Mouse (Mus musculus) gastrocnemius, postnatal 36 days (tissue): ENCODE measurements at regions not wholly inside any gene's neighbourhood (a gene's known extent, or its start where the extent isn't known, plus 50 kb on each side); places are given as distances from the start of the nearest gene placed in this dataset.

Experiments used
- DNase-seq, 2 experiments: peaks; one replicate each; pipeline ENCODE4 v3.0.0; 2022
- intact Hi-C: fragments of 180-260 bp; cut with DNase I; formaldehyde crosslinking; loops from one replicate; pipeline ENCODE4 v1.15.1; 2025

GRCm38 (mm10) chr15:67904646-67905045, 1403.9 kb upstream of the Lrrc6 start:
- intact Hi-C loops: no loop called here
- no peak for DNase-seq

GRCm38 (mm10) chr15:67902982-67903381, 1402.3 kb upstream of the Lrrc6 start:
- intact Hi-C loops: no loop called here
- DNase-seq: no peak

DNA sequence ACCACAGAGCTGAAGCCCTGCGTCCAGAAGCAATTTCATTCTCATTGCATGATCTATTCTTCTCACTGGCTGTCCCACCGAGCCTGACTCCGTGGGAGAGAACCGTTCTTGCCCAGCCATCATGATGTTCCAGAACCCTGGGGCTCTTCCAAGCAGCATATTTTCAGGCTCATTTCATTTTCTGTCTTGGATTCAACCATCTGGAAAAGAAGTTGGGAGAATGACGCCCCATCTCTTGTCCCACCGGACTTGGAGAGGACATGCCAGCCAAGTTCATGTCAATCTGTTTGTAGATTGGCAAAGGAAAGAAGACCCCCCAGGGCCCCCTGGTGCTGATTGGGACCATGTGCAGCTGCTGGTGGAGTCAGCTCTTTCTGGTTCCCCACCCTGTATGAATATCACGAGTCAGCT, 1400.5 kb upstream of the Lrrc6 start:
- intact Hi-C loops: no loop called here
- DNase-seq: peak; percentile 38 to 61

- DNase-seq: no peak
- intact Hi-C loops: no loop called here
Observed at GRCm38 (mm10) chr15:67899772-67900171, 1399.1 kb upstream of the Lrrc6 start.

GRCm38 (mm10) chr15:67898959-67899403, 1398.3 kb upstream of the Lrrc6 start:
- DNase-seq: peak; percentile 20 to 52

DNA sequence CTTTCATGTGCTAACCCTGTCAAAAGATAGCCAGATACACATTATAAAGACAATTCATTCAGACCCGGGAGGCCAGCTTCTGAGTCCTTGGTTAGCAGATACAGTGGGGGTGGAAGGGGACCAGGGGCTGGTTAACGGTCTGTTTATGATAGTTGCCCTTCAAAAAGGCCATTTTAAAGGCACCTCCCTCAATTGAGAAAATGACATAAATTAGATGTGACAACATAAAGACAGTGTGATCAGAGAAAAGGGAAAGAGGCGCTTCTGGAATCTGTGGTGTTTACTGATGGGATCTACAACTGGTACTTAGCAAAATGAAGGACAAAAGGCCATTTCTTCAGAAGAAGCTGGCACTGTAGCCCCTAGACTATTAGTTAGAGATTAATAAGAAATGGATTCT, 1391.4 kb upstream of the Lrrc6 start:
- DNase-seq: no peak
- intact Hi-C loops: no loop called here

More at GRCm38 (mm10) chr15:67898959-67899403, 1398.3 kb upstream of the Lrrc6 start:
- intact Hi-C loops: no loop called here

DNA sequence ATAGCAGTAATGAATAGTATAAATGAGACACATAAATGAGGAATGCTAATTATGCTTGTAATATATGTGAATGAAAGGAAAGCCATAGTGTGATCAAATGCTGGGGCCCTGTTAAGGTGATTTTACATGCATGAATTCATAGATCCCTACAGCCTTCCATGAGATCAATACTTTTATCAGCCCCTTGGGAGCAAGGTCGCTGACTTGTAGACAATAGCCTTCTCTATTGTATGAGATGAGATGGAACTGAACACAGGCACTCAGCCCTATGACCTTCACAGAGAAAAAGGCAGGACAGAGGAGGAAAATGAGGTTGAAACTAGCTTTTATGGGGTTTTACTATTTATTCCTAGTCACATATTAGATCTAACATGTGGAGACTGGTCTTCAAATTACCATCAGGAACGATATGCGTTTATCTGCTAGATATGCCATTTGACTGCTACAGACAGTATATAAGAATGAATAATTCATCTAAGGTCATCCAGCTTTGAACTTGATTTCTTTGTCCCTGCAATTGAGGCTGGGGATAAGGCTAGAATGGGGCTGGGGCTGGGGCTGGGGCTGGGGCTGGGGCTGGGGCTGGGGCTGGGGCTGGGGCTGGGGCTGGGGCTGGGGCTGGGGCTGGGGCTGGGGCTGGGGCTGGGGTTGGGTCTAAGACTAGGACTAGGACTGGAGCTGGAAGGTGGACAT, 1390.0 kb upstream of the Lrrc6 start:
- intact Hi-C loops: no loop called here
- DNase-seq: no peak

GRCm38 (mm10) chr15:67888548-67888947, 1387.8 kb upstream of the Lrrc6 start:
- intact Hi-C loops: loop anchor here (10.0 kb wide), 1 partner anchor 166 kb away; no protein-coding TSS in a partner anchor
- DNase-seq: no peak

GRCm38 (mm10) chr15:67855291-67855690, 1354.6 kb upstream of the Lrrc6 start:
- intact Hi-C loops: no loop called here
- DNase-seq: no peak

DNA sequence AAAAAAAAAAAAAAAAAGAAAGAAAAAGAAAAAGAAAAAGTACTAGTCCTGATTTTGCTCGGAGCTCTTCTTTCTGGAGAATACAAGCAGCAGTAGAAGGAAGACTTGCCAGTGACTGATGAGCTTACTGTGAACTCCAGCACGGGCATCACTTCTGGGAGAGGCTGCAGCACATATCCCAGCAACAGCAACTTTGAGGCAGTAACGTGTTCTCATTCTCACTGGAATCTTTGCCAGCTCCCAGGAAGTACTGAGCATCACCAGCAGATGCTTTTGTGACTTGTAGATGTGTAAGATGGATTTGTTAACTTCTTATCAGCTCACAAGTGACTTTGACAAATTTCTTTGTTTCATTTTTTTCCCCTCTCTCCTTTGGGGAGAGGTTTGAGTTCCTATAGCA, 1349.4 kb upstream of the Lrrc6 start:
- DNase-seq: no peak
- intact Hi-C loops: no loop called here

DNA sequence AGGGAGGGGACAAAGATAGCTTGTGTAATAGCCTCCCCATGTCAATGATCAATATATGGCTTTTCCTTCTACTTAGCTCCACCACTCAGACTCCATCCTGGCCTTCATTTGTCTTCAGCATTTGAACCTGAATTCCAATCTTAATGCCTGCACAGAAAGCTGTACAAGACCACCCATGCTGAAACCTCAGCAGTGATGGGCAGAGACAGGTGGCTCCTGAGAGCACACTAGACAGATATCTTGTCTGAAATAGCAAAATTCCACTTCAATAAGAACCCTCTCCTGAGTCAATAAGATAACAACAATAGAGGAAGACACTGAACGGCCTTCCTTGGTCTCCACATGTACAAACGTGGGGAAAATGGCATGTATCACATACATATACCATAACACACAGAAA, 1345.0 kb upstream of the Lrrc6 start:
- no peak for DNase-seq
- intact Hi-C loops: no loop called here

- no peak for DNase-seq
- intact Hi-C loops: no loop called here
Observed at GRCm38 (mm10) chr15:67840671-67841070, 1340.0 kb upstream of the Lrrc6 start.

DNA sequence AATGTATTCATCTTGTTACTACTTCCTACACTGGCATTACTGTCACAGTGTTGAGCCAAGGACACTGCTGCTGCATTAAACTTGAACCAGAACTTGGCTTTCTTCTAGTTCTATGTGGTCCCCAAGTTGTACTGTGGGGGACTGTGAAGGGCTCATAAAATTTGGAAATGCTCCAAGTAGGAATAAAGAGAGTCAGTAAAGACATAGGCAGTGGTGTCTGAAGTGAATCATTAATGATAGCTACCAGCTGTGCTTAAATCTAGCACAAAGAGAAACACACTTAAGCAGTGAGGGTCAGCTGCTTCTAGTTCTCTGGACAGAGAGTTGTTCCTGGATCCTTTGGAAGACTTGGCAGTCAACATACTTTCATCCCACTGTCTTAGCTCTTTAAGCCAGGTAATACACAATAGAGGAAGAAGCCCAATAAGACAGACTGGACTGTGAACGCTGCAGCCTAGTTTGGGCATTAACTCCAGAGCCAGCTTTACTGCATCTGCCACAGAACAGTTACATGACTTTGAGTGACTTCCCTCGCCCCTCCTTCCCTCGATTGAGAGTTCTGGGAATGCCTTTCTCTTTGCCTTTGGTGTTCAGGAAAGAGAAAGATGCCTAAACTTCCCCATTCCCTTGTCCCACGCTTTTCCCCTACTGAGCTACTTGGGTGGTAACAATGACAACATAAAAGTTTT, 1325.2 kb upstream of the Lrrc6 start:
- intact Hi-C loops: no loop called here
- no peak for DNase-seq

GRCm38 (mm10) chr15:67823226-67823625, 1322.5 kb upstream of the Lrrc6 start:
- DNase-seq: no peak
- intact Hi-C loops: no loop called here

- no peak for DNase-seq
- intact Hi-C loops: no loop called here
Observed at GRCm38 (mm10) chr15:67799871-67800270, 1299.2 kb upstream of the Lrrc6 start.

- intact Hi-C loops: no loop called here
- no peak for DNase-seq
Observed at GRCm38 (mm10) chr15:67795578-67795977, 1294.9 kb upstream of the Lrrc6 start.

- intact Hi-C loops: no loop called here
- DNase-seq: no peak
Observed at GRCm38 (mm10) chr15:67792822-67793221, 1292.1 kb upstream of the Lrrc6 start.

DNA sequence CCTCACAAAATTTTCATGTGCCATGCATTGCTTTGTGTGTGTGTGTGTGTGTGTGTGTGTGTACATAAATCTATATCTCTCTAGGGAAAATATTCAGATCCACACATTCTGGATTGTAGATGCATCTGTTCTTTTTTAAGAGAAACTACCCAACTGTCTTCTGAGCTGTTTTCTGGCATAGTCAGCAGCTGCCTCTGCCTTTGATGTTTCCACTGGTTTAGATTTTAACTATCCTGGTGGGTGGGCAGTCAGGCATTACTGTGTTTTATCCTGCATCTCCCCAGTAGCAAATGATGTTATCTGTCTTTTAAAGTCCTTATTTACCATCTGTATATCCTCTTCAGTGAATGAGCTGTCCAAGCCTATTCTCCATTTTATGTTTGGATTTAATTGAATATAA, 1287.9 kb upstream of the Lrrc6 start:
- no peak for DNase-seq

DNA sequence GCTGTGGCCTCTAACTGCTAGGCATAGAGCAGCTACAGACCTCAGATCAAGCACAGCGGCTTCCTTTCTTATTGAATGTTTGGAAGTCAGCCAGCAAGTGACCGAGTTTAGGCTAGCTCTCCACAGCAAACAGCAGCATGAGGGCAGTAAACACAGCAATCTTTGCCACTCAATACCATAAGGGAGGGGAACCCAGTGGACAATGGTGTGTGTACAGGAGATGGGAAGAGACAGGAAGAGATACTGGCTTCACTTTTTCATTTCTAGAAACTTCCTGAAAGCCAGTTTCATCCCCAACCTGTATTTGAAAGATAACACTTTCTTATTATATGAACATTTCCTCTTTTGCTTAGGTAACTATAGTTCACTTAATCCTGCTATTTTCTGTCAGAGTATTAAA, 1284.9 kb upstream of the Lrrc6 start:
- intact Hi-C loops: no loop called here
- DNase-seq: no peak

More for the DNA sequence above, 1287.9 kb upstream of the Lrrc6 start:
- intact Hi-C loops: no loop called here

DNA sequence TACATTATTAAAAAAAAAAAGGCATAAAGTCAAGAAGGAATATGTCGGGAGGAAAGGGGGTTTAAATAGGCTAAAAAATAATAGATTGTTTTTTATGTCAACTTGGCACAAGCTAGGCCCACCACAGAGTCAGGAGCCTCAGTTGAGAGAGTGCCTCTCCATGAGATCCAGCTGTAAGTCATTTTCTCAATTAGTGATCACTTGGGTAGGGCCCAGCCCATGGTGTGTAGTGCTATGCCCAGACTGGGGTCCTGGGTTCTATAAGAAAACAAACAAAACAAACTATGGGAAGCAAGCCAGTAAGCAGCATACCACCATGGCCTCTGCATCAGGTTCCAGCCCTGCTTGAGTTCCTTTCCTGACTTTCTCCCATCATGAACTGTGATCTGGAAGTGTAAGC, 1283.0 kb upstream of the Lrrc6 start:
- DNase-seq: no peak
- intact Hi-C loops: no loop called here

- DNase-seq: no peak
Observed at GRCm38 (mm10) chr15:67782505-67782904, 1281.8 kb upstream of the Lrrc6 start.

GRCm38 (mm10) chr15:67780856-67781255, 1280.1 kb upstream of the Lrrc6 start:
- intact Hi-C loops: no loop called here
- DNase-seq: no peak

More at GRCm38 (mm10) chr15:67782505-67782904, 1281.8 kb upstream of the Lrrc6 start:
- intact Hi-C loops: no loop called here
